Mouse (Mus musculus) C2C12 (cell line): ENCODE results near the gene Ndnf. TPM values are rescaled to one million over a fixed set of nuclear protein-coding genes. Genes with fewer than 3 reads are reported as not detected.

Source experiments
- H3K27me3 ChIP-seq: one replicate; pipeline ENCODE4 v1.6.1; 2011; ENCODE audit not compliant: control insufficient read depth, insufficient read depth, insufficient read length
- H3K36me3 ChIP-seq: one replicate; pipeline ENCODE4 v1.6.1; 2011; ENCODE audit not compliant: control insufficient read depth, insufficient read depth
- H3K4me3 ChIP-seq: one replicate; pipeline ENCODE4 v1.5.1; 2011; ENCODE audit warnings: mild to moderate bottlenecking, control low read depth; ENCODE audit not compliant: poor library complexity, insufficient read depth, severe bottlenecking
- H3K79me2 ChIP-seq: one replicate; pipeline ENCODE4 v1.6.1; 2011; ENCODE audit not compliant: control insufficient read depth, insufficient read depth
- H3K79me3 ChIP-seq: one replicate; pipeline ENCODE4 v1.6.1; 2011; ENCODE audit warnings: low read depth, control low read depth
- H3ac ChIP-seq: one replicate; pipeline ENCODE3; 2011; ENCODE audit warnings: low read depth; ENCODE audit not compliant: control insufficient read depth, insufficient read length
- CEBPB ChIP-seq: IDR thresholded peaks from one replicate; pipeline ENCODE4 v1.6.1; 2011; ENCODE audit warnings: low read depth, mild to moderate bottlenecking, control low read depth, moderate library complexity
- CTCF ChIP-seq: IDR thresholded peaks from one replicate; pipeline ENCODE4 v1.5.1; 2011; ENCODE audit not compliant: control insufficient read depth, insufficient read depth, insufficient read length
- FOSL1 ChIP-seq: IDR thresholded peaks from one replicate; pipeline ENCODE4 v1.8.0; 2011; ENCODE audit warnings: mild to moderate bottlenecking, low read length; ENCODE audit not compliant: poor library complexity, insufficient read depth, severe bottlenecking
- MAX ChIP-seq: IDR thresholded peaks from one replicate; pipeline ENCODE4 v1.6.1; 2011; ENCODE audit warnings: mild to moderate bottlenecking, control low read depth
- MYOD1 ChIP-seq: IDR thresholded peaks from one replicate; pipeline ENCODE4 v1.6.1; 2011; ENCODE audit warnings: low read depth; ENCODE audit not compliant: control insufficient read depth, insufficient read length
- MYOG ChIP-seq: IDR thresholded peaks from one replicate; pipeline ENCODE4 v1.6.1; 2011; ENCODE audit not compliant: control insufficient read depth, insufficient read length; ENCODE audit errors: extremely low read depth
- USF1 ChIP-seq: IDR thresholded peaks from one replicate; pipeline ENCODE4 v1.6.1; 2011; ENCODE audit warnings: low read depth, mild to moderate bottlenecking, control low read depth, moderate library complexity
- long read RNA-seq, 2 experiments: library from polyadenylated mRNA; unstranded; transcript quantifications; one replicate each; pipeline ENCODE4 v2.0.0; 2019 to 2020
- polyA plus RNA-seq: library from polyadenylated mRNA; unstranded; fragments of >200 nt; fragmentation: generic; extraction: Trizol; gene quantifications from one replicate; pipeline ENCODE4 v1.2.1, GENCODE M21; 2012; ENCODE audit warnings: missing spikeins

The Ndnf gene
- not detected for polyA plus RNA-seq
- long read RNA-seq, experiment 1: 0 reads
- long read RNA-seq, experiment 2: 0 reads

- Histone ChIP-seq H3K27me3 (peaks cover 27% of the 10 kb centered on the region), H3K36me3 (no peaks in the 10 kb centered on the region), H3K4me3 (no peak within 1 kb of the TSS), H3K79me2 (no peaks in the 10 kb centered on the region), H3K79me3 (no peaks in the 10 kb centered on the region), H3ac (no peak within 1 kb of the TSS)
- TF ChIP-seq MYOD1 (no peak), FOSL1 (no peak), MAX (no peak), MYOG (no peak), USF1 (no peak), CTCF (no peak), CEBPB (no peak)
Measured at GRCm38 (mm10) chr6:65671451-65671850, at the start of gene Ndnf. Ndnf (plus strand) TSS chr6:65671590.

GRCm38 (mm10) chr6:65623016-65623715 lies 48.2 kb upstream of the Ndnf start:
- no peaks in the 10 kb centered on the region for H3K27me3 ChIP-seq
- H3K79me3 ChIP-seq: no peaks in the 10 kb centered on the region
- no peak overlapping the region for H3ac ChIP-seq
- no peaks in the 10 kb centered on the region for H3K79me2 ChIP-seq
- no peak for TF ChIP-seq MYOG
- no peak for TF ChIP-seq CEBPB
- no peak for TF ChIP-seq FOSL1
- no peak for TF ChIP-seq MYOD1
- no peak for TF ChIP-seq MAX
- no peak for TF ChIP-seq USF1
- TF ChIP-seq CTCF: no peak
- no peak overlapping the region for H3K4me3 ChIP-seq
- H3K36me3 ChIP-seq: no peaks in the 10 kb centered on the region

GRCm38 (mm10) chr6:65630578-65630977 lies 40.8 kb upstream of the Ndnf start:
- Histone ChIP-seq H3K79me3 (no peaks in the 10 kb centered on the region), H3K27me3 (no peaks in the 10 kb centered on the region), H3K4me3 (no peak overlapping the region), H3K79me2 (no peaks in the 10 kb centered on the region), H3ac (no peak overlapping the region), H3K36me3 (no peaks in the 10 kb centered on the region)
- no peak for TF ChIP-seq CEBPB
- TF ChIP-seq CTCF: no peak
- TF ChIP-seq MYOG: no peak
- no peak for TF ChIP-seq MAX
- TF ChIP-seq USF1: no peak
- no peak for TF ChIP-seq MYOD1
- TF ChIP-seq FOSL1: no peak

GRCm38 (mm10) chr6:65632184-65632583 lies 39.2 kb upstream of the Ndnf start:
- no peak overlapping the region for H3K4me3 ChIP-seq
- no peaks in the 10 kb centered on the region for H3K79me3 ChIP-seq
- no peaks in the 10 kb centered on the region for H3K27me3 ChIP-seq
- H3K36me3 ChIP-seq: no peaks in the 10 kb centered on the region
- H3K79me2 ChIP-seq: no peaks in the 10 kb centered on the region
- no peak overlapping the region for H3ac ChIP-seq
- TF ChIP-seq FOSL1 (no peak), USF1 (no peak), MYOD1 (no peak), MAX (no peak), MYOG (no peak), CTCF (no peak), CEBPB (no peak)

GRCm38 (mm10) chr6:65642431-65642830 lies 29.0 kb upstream of the Ndnf start:
- Histone ChIP-seq H3K27me3 (no peaks in the 10 kb centered on the region), H3K36me3 (no peaks in the 10 kb centered on the region), H3ac (no peak overlapping the region), H3K4me3 (no peak overlapping the region), H3K79me3 (no peaks in the 10 kb centered on the region), H3K79me2 (no peaks in the 10 kb centered on the region)
- no peak for TF ChIP-seq MYOG
- TF ChIP-seq MAX: no peak
- TF ChIP-seq USF1: no peak
- no peak for TF ChIP-seq CEBPB
- TF ChIP-seq FOSL1: no peak
- TF ChIP-seq MYOD1: no peak
- TF ChIP-seq CTCF: no peak

- TF ChIP-seq MAX (no peak), USF1 (no peak), CEBPB (no peak), FOSL1 (no peak), MYOD1 (no peak), MYOG (no peak), CTCF (no peak)
- Histone ChIP-seq H3ac (no peak overlapping the region), H3K4me3 (no peak overlapping the region), H3K79me2 (no peaks in the 10 kb centered on the region), H3K36me3 (no peaks in the 10 kb centered on the region), H3K79me3 (no peaks in the 10 kb centered on the region), H3K27me3 (no peaks in the 10 kb centered on the region)
Measured at GRCm38 (mm10) chr6:65644110-65644509, 27.3 kb upstream of the Ndnf start.
